Mouse (Mus musculus) hindbrain, postnatal 0 days (tissue): ENCODE results near the gene Ciao2b. TPM values are rescaled to one million over a fixed set of nuclear protein-coding genes. Genes with fewer than 3 reads are reported as not detected.
A peak's percentile ranks its signal among the peaks of the same experiment; 100 is the strongest.

Experiments
- ATAC-seq: fragments of 200-750 bp; cut with Nextera tagmentation; 2 replicates; pipeline ENCODE4 v1.8.0; 2017; ENCODE audit warnings: mild to moderate bottlenecking, moderate TSS enrichment, moderate library complexity
- DNase-seq: peaks from one replicate; pipeline ENCODE4 v3.0.0-alpha.2; 2015; ENCODE audit warnings: low spot score
- H3K27ac ChIP-seq: fragments of 300-500 bp; sonication (generic); 2 replicates; pipeline ENCODE4 v1.5.1; 2014; ENCODE audit warnings: mild to moderate bottlenecking
- H3K27me3 ChIP-seq: fragments of 300-500 bp; sonication (generic); 2 replicates; pipeline ENCODE4 v1.6.1; 2014; ENCODE audit warnings: low read length, mixed read lengths; ENCODE audit not compliant: insufficient read depth
- H3K36me3 ChIP-seq: fragments of 300-500 bp; sonication (generic); 2 replicates; pipeline ENCODE4 v1.6.1; 2014; ENCODE audit warnings: low read length, mixed read lengths; ENCODE audit not compliant: insufficient read depth
- H3K4me1 ChIP-seq: fragments of 300-500 bp; sonication (generic); 2 replicates; pipeline ENCODE4 v1.6.1; 2014; ENCODE audit warnings: antibody characterized with exemption, low read length, mixed read lengths; ENCODE audit not compliant: insufficient read depth
- H3K4me2 ChIP-seq: fragments of 300-500 bp; sonication (generic); 2 replicates; pipeline ENCODE4 v1.6.1; 2014; ENCODE audit warnings: low read depth, mild to moderate bottlenecking, low read length, moderate library complexity, mixed read lengths
- H3K4me3 ChIP-seq: fragments of 300-500 bp; sonication (generic); 2 replicates; pipeline ENCODE4 v1.5.1; 2014; ENCODE audit warnings: low read length
- H3K9ac ChIP-seq: fragments of 300-500 bp; sonication (generic); replicated peaks from 2 replicates; pipeline ENCODE4 v1.6.1; 2014; ENCODE audit warnings: mild to moderate bottlenecking, low read length, moderate library complexity, mixed read lengths
- H3K9me3 ChIP-seq: fragments of 300-500 bp; sonication (generic); 2 replicates; pipeline ENCODE4 v1.6.1; 2016; ENCODE audit warnings: low read length, mixed read lengths
- CTCF ChIP-seq: IDR thresholded peaks from 2 replicates; pipeline ENCODE4 v1.5.1; 2016; ENCODE audit warnings: antibody characterized with exemption, control low read depth, low read depth
- WGBS: fragments of 180-500 bp; shearing (Covaris S2); extraction: QIAGEN DNeasy Blood & Tissue Kit; methylation state at CpG from one replicate; pipeline ENCODE4 v1.1.7; 2014; 5-methylcytosine and 5-hydroxymethylcytosine counted together
- polyA plus RNA-seq: library from polyadenylated mRNA; unstranded; fragments of >200 nt; fragmentation: Nextera tagmentation; extraction: Ambion mirVana; gene quantifications from 2 replicates; pipeline ENCODE4 v1.2.1, GENCODE M21; 2015
- total RNA-seq: library from RNA; depleted of rRNA; stranded (reverse); fragments of >200 nt; gene quantifications from 2 replicates; pipeline ENCODE4 v1.2.3, GENCODE M21; 2014

Ciao2b gene
- total and polyA plus RNA-seq, 2 experiments from 2014 or later = 73.6 to 104 TPM

GRCm38 (mm10) chr8:104595773-104596536 is 45.8 kb downstream of the Ciao2b start:
- Histone ChIP-seq H3K4me1 (peaks cover under 1% of the 10 kb centered on the region; the same call in 1 of the 2 replicates), H3K4me2 (no peak overlapping the region), H3K9me3 (no peaks in the 10 kb centered on the region), H3K4me3 (no peak overlapping the region), H3K27ac (no peak overlapping the region), H3K36me3 (peaks cover 18% of the 10 kb centered on the region), H3K9ac (no peak overlapping the region), H3K27me3 (no peaks in the 10 kb centered on the region)
- DNase-seq = no peak
- ATAC-seq = no peak
- 88% methylated on average over 21 of the region's 21 CpGs for WGBS
- TF ChIP-seq CTCF = no peak

GRCm38 (mm10) chr8:104594611-104595362 is 47.0 kb downstream of the Ciao2b start:
- H3K4me3 ChIP-seq = no peak overlapping the region
- no peaks in the 10 kb centered on the region for H3K27me3 ChIP-seq
- no peak for ATAC-seq
- WGBS = 95% methylated on average over 19 of the region's 19 CpGs
- no peaks in the 10 kb centered on the region for H3K9me3 ChIP-seq
- no peak overlapping the region for H3K9ac ChIP-seq
- H3K4me1 ChIP-seq = peaks cover 4% of the 10 kb centered on the region; the same call in 1 of the 2 replicates
- TF ChIP-seq CTCF = no peak
- H3K4me2 ChIP-seq = no peak overlapping the region
- DNase-seq = no peak
- H3K27ac ChIP-seq = no peak overlapping the region
- peaks cover 18% of the 10 kb centered on the region for H3K36me3 ChIP-seq

GRCm38 (mm10) chr8:104593536-104594325 is 48.0 kb downstream of the Ciao2b start:
- Histone ChIP-seq H3K27ac (no peak overlapping the region), H3K36me3 (peaks cover 18% of the 10 kb centered on the region), H3K4me1 (peaks cover 4% of the 10 kb centered on the region; the same call in 1 of the 2 replicates), H3K4me2 (no peak overlapping the region), H3K4me3 (no peak overlapping the region), H3K9me3 (no peaks in the 10 kb centered on the region), H3K9ac (no peak overlapping the region), H3K27me3 (no peaks in the 10 kb centered on the region)
- ATAC-seq (no peak), DNase-seq (no peak)
- no peak for TF ChIP-seq CTCF
- 94% methylated on average over 31 of the region's 31 CpGs for WGBS

GRCm38 (mm10) chr8:104592566-104592965 is 49.2 kb downstream of the Ciao2b start:
- ATAC-seq = no peak
- H3K4me3 ChIP-seq = no peak overlapping the region
- 74% methylated on average over 6 of the region's 6 CpGs for WGBS

GRCm38 (mm10) chr8:104591856-104592255 is 49.9 kb downstream of the Ciao2b start:
- Histone ChIP-seq H3K4me2 (peak overlapping the region; percentile 65), H3K9me3 (no peaks in the 10 kb centered on the region), H3K9ac (peak overlapping the region; percentile 64), H3K27me3 (no peaks in the 10 kb centered on the region), H3K27ac (peak overlapping the region; percentile 79; the same call in 1 of the 2 replicates), H3K4me1 (peaks cover 4% of the 10 kb centered on the region; the same call in 1 of the 2 replicates), H3K4me3 (peak overlapping the region; percentile 69), H3K36me3 (peaks cover 18% of the 10 kb centered on the region)
- DNase-seq (no peak), ATAC-seq (no peak; the same call in 1 of the 2 replicates)
- no peak for TF ChIP-seq CTCF
- WGBS = 3% methylated on average over 9 of the region's 9 CpGs

More at GRCm38 (mm10) chr8:104592566-104592965, 49.2 kb downstream of the Ciao2b start:
- Histone ChIP-seq H3K4me1 (peaks cover 4% of the 10 kb centered on the region; the same call in 1 of the 2 replicates), H3K27me3 (no peaks in the 10 kb centered on the region), H3K36me3 (peaks cover 18% of the 10 kb centered on the region), H3K9ac (no peak overlapping the region), H3K9me3 (no peaks in the 10 kb centered on the region), H3K27ac (no peak overlapping the region), H3K4me2 (peak overlapping the region; percentile 65)
- TF ChIP-seq CTCF = no peak
- no peak for DNase-seq

GRCm38 (mm10) chr8:104591133-104591834 is 50.5 kb downstream of the Ciao2b start, which contains the start of gene Pdp2:
Pdp2 (plus strand) TSS chr8:104591451.
- ATAC-seq = peak; percentile 98
- Histone ChIP-seq H3K27ac (peak within 1 kb of the TSS; percentile 79), H3K9ac (peak within 1 kb of the TSS; percentile 64), H3K36me3 (peaks cover 18% of the 10 kb centered on the region), H3K4me1 (peaks cover 4% of the 10 kb centered on the region; the same call in 1 of the 2 replicates), H3K4me3 (peak within 1 kb of the TSS; percentile 69), H3K4me2 (peak within 1 kb of the TSS; percentile 65), H3K9me3 (no peaks in the 10 kb centered on the region), H3K27me3 (no peaks in the 10 kb centered on the region)
- under 1% methylated on average over 44 of the region's 44 CpGs for WGBS
- TF ChIP-seq CTCF = no peak
- DNase-seq = peak; percentile 95
